Mouse (Mus musculus): ENCODE measurements around the gene Gm49661.
A peak's percentile ranks its signal among the peaks of the same experiment; 100 is the strongest.

The Gm49661 gene

GRCm38 (mm10) chr8:84969241-84970134 lies at the start of gene Gm49661, which contains the start of the genes Prdx2 and Rnaseh2a:
Gene Gm49661 (minus strand): TSS chr8:84969433.
Gene Prdx2 (plus strand): TSS chr8:84969587.
Gene Rnaseh2a (minus strand): TSS chr8:84969767.
- peak in 1 of 2 experiments; percentile 53 for DNase-seq

GRCm38 (mm10) chr8:85017209-85017608 lies 48.0 kb upstream of the Gm49661 start:
- no peak for DNase-seq

GRCm38 (mm10) chr8:85016724-85017123 lies 47.5 kb upstream of the Gm49661 start:
- DNase-seq = no peak

GRCm38 (mm10) chr8:85014431-85014830 lies 45.2 kb upstream of the Gm49661 start, which contains the start of gene Best2:
Gene Best2 (minus strand): TSS chr8:85014531.
- DNase-seq = no peak

- peak; percentile 65 to 76 for DNase-seq
Observed at GRCm38 (mm10) chr8:85013230-85013840, 44.1 kb upstream of the Gm49661 start.

GRCm38 (mm10) chr8:85011242-85011641 lies 42.0 kb upstream of the Gm49661 start:
- no peak for DNase-seq

- no peak for DNase-seq
Observed at GRCm38 (mm10) chr8:85007686-85008085, 38.5 kb upstream of the Gm49661 start.

GRCm38 (mm10) chr8:84997649-84998295 lies 28.5 kb upstream of the Gm49661 start:
- DNase-seq = peak; percentile 84 to 86

- DNase-seq = no peak
Observed at GRCm38 (mm10) chr8:84996978-84997377, 27.7 kb upstream of the Gm49661 start.

- DNase-seq = no peak
Observed at GRCm38 (mm10) chr8:84995680-84996079, 26.4 kb upstream of the Gm49661 start.

GRCm38 (mm10) chr8:84994375-84994774 lies 25.1 kb upstream of the Gm49661 start:
- DNase-seq = no peak

- peak in 1 of 2 experiments; percentile 69 for DNase-seq
Observed at GRCm38 (mm10) chr8:84990836-84991235, 21.6 kb upstream of the Gm49661 start.

GRCm38 (mm10) chr8:84990349-84990748 lies 21.1 kb upstream of the Gm49661 start, which contains the start of gene Hook2:
Gene Hook2 (plus strand): TSS chr8:84990603.
- DNase-seq = peak; percentile 92 to 96

GRCm38 (mm10) chr8:84989810-84990209 lies 20.6 kb upstream of the Gm49661 start:
- peak; percentile 76 to 88 for DNase-seq

GRCm38 (mm10) chr8:84989311-84989731 lies 20.1 kb upstream of the Gm49661 start:
- peak in 1 of 2 experiments; percentile 30 for DNase-seq

GRCm38 (mm10) chr8:84987903-84988302 lies 18.7 kb upstream of the Gm49661 start:
- no peak for DNase-seq

- DNase-seq = no peak
Observed at GRCm38 (mm10) chr8:84987388-84987787, 18.2 kb upstream of the Gm49661 start.

- DNase-seq = no peak
Observed at GRCm38 (mm10) chr8:84986379-84986945, 17.2 kb upstream of the Gm49661 start.

- peak; percentile 85 to 90 for DNase-seq
Observed at GRCm38 (mm10) chr8:84985684-84986378, 16.6 kb upstream of the Gm49661 start.

GRCm38 (mm10) chr8:84985049-84985683 lies 15.9 kb upstream of the Gm49661 start:
- no peak for DNase-seq

- DNase-seq = no peak
Observed at GRCm38 (mm10) chr8:84984294-84985048, 15.2 kb upstream of the Gm49661 start.
